Mouse (Mus musculus): ENCODE data around the gene Kif23. TPM values are rescaled to one million over a fixed set of nuclear protein-coding genes. Genes with fewer than 3 reads are reported as not detected.
A peak's percentile ranks its signal among the peaks of the same experiment; 100 is the strongest.

Gene Kif23
- polyA plus RNA-seq, 1 experiment from 2014 or later = 61.9 TPM

GRCm38 (mm10) chr9:61909633-61910032, 36.9 kb downstream of the Kif23 start:
- peaks cover 17% of the 10 kb centered on the region for H3K4me1 ChIP-seq
- ATAC-seq (ENCODE audit: low FRiP score, low read depth) = no peak
- no peak overlapping the region for H3K4me2 ChIP-seq (replicated peaks)
- WGBS = 91% methylated on average over 1 of the region's 1 CpGs
- no peak overlapping the region for H3K9ac ChIP-seq
- no peaks in the 10 kb centered on the region for H3K27me3 ChIP-seq (replicated peaks)
- no peak overlapping the region for H3K27ac ChIP-seq
- no peaks in the 10 kb centered on the region for H3K9me3 ChIP-seq
- peaks cover 17% of the 10 kb centered on the region for H3K36me3 ChIP-seq
- H3K4me3 ChIP-seq = no peak overlapping the region

- no peak for ATAC-seq (ENCODE audit: low FRiP score, low read depth)
- Histone ChIP-seq H3K4me3 (no peak overlapping the region), H3K36me3 (peaks cover 17% of the 10 kb centered on the region), H3K9me3 (no peaks in the 10 kb centered on the region), H3K4me2 (replicated peaks) (no peak overlapping the region), H3K9ac (no peak overlapping the region), H3K4me1 (peaks cover 17% of the 10 kb centered on the region), H3K27me3 (replicated peaks) (no peaks in the 10 kb centered on the region), H3K27ac (no peak overlapping the region)
- whole genome bisulfite sequencing = 91% methylated on average over 11 of the region's 11 CpGs
Observed at GRCm38 (mm10) chr9:61908832-61909407, 37.7 kb downstream of the Kif23 start.

DNA sequence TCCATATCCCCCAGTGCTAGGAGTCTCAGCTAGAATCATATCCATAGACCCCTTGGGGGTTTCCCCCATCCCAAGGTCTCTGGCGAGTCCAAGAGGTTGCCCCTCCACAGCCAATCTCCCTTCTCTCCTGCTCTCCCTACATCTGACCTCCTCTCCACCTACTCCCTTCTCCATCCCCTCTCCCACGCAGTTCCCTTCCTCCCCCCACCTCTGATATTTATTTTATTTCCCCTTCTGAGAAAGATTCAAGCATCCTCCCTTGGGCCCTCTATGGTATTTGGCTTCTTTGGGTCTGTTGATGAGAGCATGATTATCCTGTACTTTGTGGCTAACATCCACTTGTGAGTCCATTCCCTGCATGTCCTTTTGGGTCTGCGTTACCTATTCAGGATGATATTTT, 38.2 kb downstream of the Kif23 start:
- Histone ChIP-seq H3K4me1 (peaks cover 14% of the 10 kb centered on the region), H3K9me3 (no peaks in the 10 kb centered on the region), H3K27me3 (replicated peaks) (no peaks in the 10 kb centered on the region), H3K4me3 (no peak overlapping the region), H3K4me2 (replicated peaks) (no peak overlapping the region), H3K27ac (no peak overlapping the region), H3K9ac (no peak overlapping the region), H3K36me3 (peaks cover 17% of the 10 kb centered on the region)
- ATAC-seq (ENCODE audit: low FRiP score, low read depth) = no peak
- 80% methylated on average over 3 of the region's 3 CpGs for WGBS

DNA sequence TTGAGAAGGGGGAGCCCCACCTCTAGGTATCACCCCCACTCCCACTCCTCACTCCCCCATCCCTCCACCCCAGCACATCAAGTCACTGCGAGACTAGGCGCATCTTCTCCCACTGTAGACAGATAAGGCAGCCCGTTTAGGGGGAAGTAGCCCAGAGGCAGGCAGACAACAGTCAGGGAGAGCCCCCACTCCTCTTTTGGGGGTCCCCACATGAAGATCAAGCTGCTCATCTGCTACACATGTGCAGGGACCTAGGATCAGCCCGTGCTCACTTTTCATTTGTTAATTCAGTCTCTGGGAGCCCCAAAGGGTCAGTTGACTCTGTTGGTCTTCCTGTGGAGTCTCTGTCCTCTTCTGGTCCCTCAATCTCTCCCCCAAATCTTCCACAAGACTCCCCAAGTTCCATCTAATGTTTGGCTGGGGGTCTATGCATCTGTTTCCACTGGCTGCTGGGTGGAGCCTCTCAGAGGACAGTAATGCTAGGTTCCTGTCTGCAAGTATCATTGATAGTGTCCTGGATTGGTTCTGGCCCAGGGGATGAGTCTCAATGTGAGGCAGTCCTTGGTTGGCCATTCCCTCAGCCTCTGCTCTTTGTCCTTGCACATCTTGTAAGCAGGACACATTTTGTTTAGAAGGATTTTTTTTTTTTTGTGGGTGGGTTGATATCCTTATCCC, 38.8 kb downstream of the Kif23 start:
- H3K36me3 ChIP-seq = peaks cover 14% of the 10 kb centered on the region
- H3K27ac ChIP-seq = no peak overlapping the region
- H3K9me3 ChIP-seq = no peaks in the 10 kb centered on the region
- peaks cover 10% of the 10 kb centered on the region for H3K4me1 ChIP-seq
- no peak for ATAC-seq (ENCODE audit: low FRiP score, low read depth)
- H3K9ac ChIP-seq = no peak overlapping the region
- H3K4me2 ChIP-seq (replicated peaks) = no peak overlapping the region
- H3K4me3 ChIP-seq = no peak overlapping the region
- no peaks in the 10 kb centered on the region for H3K27me3 ChIP-seq (replicated peaks)
- WGBS = 85% methylated on average over 4 of the region's 4 CpGs

GRCm38 (mm10) chr9:61906912-61907311, 39.7 kb downstream of the Kif23 start:
- Histone ChIP-seq H3K27ac (no peak overlapping the region), H3K4me1 (peaks cover 11% of the 10 kb centered on the region), H3K27me3 (replicated peaks) (0 out of 2 replicates have a peak, but pooled peaks cover under 1% of the 10 kb centered on the region), H3K36me3 (peaks cover 6% of the 10 kb centered on the region), H3K4me3 (no peak overlapping the region), H3K9me3 (no peaks in the 10 kb centered on the region), H3K9ac (no peak overlapping the region), H3K4me2 (replicated peaks) (no peak overlapping the region)
- WGBS = 67% methylated on average over 10 of the region's 10 CpGs
- no peak for ATAC-seq (ENCODE audit: low FRiP score, low read depth)

GRCm38 (mm10) chr9:61905576-61905975, 41.0 kb downstream of the Kif23 start:
- ATAC-seq (ENCODE audit: low FRiP score, low read depth) = no peak

GRCm38 (mm10) chr9:61904201-61904600, 42.4 kb downstream of the Kif23 start:
- Histone ChIP-seq H3K36me3 (no peaks in the 10 kb centered on the region), H3K9me3 (no peaks in the 10 kb centered on the region), H3K4me3 (no peak overlapping the region), H3K4me2 (replicated peaks) (no peak overlapping the region), H3K9ac (no peak overlapping the region), H3K27ac (no peak overlapping the region), H3K4me1 (peaks cover 11% of the 10 kb centered on the region), H3K27me3 (replicated peaks) (0 out of 2 replicates have a peak, but pooled peaks cover 4% of the 10 kb centered on the region)
- ATAC-seq (ENCODE audit: low FRiP score, low read depth) = no peak
- 61% methylated on average over 7 of the region's 7 CpGs for WGBS

More at GRCm38 (mm10) chr9:61905576-61905975, 41.0 kb downstream of the Kif23 start:
- Histone ChIP-seq H3K27me3 (replicated peaks) (0 out of 2 replicates have a peak, but pooled peaks cover 4% of the 10 kb centered on the region), H3K9me3 (no peaks in the 10 kb centered on the region), H3K9ac (no peak overlapping the region), H3K4me2 (replicated peaks) (no peak overlapping the region), H3K4me1 (peaks cover 14% of the 10 kb centered on the region), H3K27ac (no peak overlapping the region), H3K4me3 (no peak overlapping the region), H3K36me3 (no peaks in the 10 kb centered on the region)
- 70% methylated on average over 5 of the region's 5 CpGs for WGBS

DNA sequence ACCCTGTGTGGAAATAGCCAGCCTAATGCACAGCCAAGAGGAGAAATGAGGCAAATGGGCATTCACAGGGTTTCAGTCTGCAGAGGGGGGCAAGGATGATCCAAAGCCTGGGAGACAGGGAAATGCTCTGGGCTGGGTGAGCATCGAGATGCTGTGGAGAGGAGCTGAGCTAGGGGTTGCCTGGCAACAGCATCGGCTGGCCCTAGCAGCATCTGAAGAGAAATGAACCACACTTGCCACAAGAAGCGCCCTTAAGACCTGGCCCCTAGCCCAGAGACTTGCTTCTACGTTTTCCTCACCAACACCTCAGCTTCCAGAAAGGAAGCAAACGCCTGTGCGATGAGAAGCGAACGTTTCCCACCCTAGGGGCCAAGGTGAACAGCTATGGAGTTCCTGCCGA, 44.1 kb downstream of the Kif23 start:
- H3K36me3 ChIP-seq = no peaks in the 10 kb centered on the region
- H3K27ac ChIP-seq = no peak overlapping the region
- no peak for ATAC-seq (ENCODE audit: low FRiP score, low read depth)
- H3K9me3 ChIP-seq = no peaks in the 10 kb centered on the region
- no peak overlapping the region for H3K4me2 ChIP-seq (replicated peaks)
- H3K27me3 ChIP-seq (replicated peaks) = peaks cover 9% of the 10 kb centered on the region; the same call in 1 of the 2 replicates
- H3K4me3 ChIP-seq = no peak overlapping the region
- 56% methylated on average over 9 of the region's 9 CpGs for WGBS
- peaks cover 11% of the 10 kb centered on the region for H3K4me1 ChIP-seq
- no peak overlapping the region for H3K9ac ChIP-seq

DNA sequence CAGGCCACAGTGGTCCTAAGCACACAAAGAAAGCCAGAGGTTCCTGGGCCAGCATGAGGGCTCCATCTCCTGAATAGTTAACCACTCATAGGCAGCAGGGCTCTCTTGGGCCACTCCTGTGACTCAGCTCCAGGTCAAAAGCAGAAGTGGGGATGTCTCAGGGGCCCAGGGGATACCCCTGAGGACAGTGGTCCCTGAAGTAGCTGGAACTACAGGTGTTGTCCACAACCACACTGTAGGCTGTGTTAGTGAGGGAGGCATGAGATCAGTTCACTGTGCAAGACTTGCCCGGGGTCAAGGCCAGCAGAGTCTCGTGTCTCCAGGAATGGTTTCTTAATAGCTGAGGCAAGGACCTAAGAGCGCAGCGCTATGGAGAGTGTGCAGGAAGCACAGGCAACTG, 45.0 kb downstream of the Kif23 start:
- WGBS = 74% methylated on average over 4 of the region's 4 CpGs
- no peak for ATAC-seq (ENCODE audit: low FRiP score, low read depth)

DNA sequence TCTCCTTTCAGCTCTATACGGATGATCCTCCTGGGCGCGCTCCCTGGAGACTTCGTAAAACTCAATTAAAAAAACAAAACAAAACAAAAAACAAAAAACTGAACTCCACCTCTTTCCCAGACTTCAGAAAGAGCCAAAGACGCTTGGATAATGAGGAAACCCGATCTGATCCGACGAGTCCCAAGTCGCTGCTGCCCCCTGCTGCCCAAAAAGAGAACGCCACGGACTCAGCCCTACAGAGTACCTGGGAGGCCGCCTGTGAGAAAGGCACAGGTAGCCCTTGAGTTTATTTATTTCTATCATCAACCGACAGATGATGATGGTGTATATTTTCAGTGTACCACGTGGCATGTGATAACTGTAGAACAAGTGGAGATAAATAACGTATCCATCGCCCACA, 46.8 kb downstream of the Kif23 start:
- H3K36me3 ChIP-seq = no peaks in the 10 kb centered on the region
- H3K9ac ChIP-seq = no peak overlapping the region
- ATAC-seq (ENCODE audit: low FRiP score, low read depth) = no peak
- no peak overlapping the region for H3K27ac ChIP-seq
- no peak overlapping the region for H3K4me3 ChIP-seq
- 4% methylated on average over 16 of the region's 16 CpGs for WGBS
- H3K27me3 ChIP-seq (replicated peaks) = peaks cover 9% of the 10 kb centered on the region; the same call in 1 of the 2 replicates
- peaks cover 11% of the 10 kb centered on the region for H3K4me1 ChIP-seq
- peak overlapping the region; percentile 18; the same call in 1 of the 2 replicates for H3K4me2 ChIP-seq (replicated peaks)
- no peaks in the 10 kb centered on the region for H3K9me3 ChIP-seq

More for the DNA sequence above, 45.0 kb downstream of the Kif23 start:
- Histone ChIP-seq H3K9me3 (no peaks in the 10 kb centered on the region), H3K4me3 (no peak overlapping the region), H3K9ac (no peak overlapping the region), H3K36me3 (no peaks in the 10 kb centered on the region), H3K27me3 (replicated peaks) (peaks cover 9% of the 10 kb centered on the region; the same call in 1 of the 2 replicates), H3K27ac (no peak overlapping the region), H3K4me2 (replicated peaks) (no peak overlapping the region), H3K4me1 (peaks cover 11% of the 10 kb centered on the region)

GRCm38 (mm10) chr9:61898401-61898800, 48.2 kb downstream of the Kif23 start:
- no peak for ATAC-seq (ENCODE audit: low FRiP score, low read depth)
- no peak overlapping the region for H3K4me2 ChIP-seq (replicated peaks)
- peaks cover 11% of the 10 kb centered on the region for H3K4me1 ChIP-seq
- WGBS = 9% methylated on average over 8 of the region's 8 CpGs
- peaks cover 9% of the 10 kb centered on the region; the same call in 1 of the 2 replicates for H3K27me3 ChIP-seq (replicated peaks)
- no peak overlapping the region for H3K9ac ChIP-seq
- no peaks in the 10 kb centered on the region for H3K36me3 ChIP-seq
- H3K4me3 ChIP-seq = no peak overlapping the region
- no peak overlapping the region for H3K27ac ChIP-seq
- no peaks in the 10 kb centered on the region for H3K9me3 ChIP-seq

- Histone ChIP-seq H3K9me3 (no peaks in the 10 kb centered on the region), H3K9ac (no peak overlapping the region), H3K36me3 (no peaks in the 10 kb centered on the region), H3K4me3 (no peak overlapping the region), H3K27ac (no peak overlapping the region), H3K27me3 (replicated peaks) (peaks cover 5% of the 10 kb centered on the region; the same call in 1 of the 2 replicates), H3K4me1 (no peaks in the 10 kb centered on the region), H3K4me2 (replicated peaks) (no peak overlapping the region)
- WGBS = 78% methylated on average over 8 of the region's 8 CpGs
- ATAC-seq (ENCODE audit: low FRiP score, low read depth) = no peak
Observed at GRCm38 (mm10) chr9:61895014-61895413, 51.6 kb downstream of the Kif23 start.

All from neural tube, embryonic 12.5 days (tissue).